Mouse (Mus musculus): ENCODE measurements around the gene Cenpx. TPM values are rescaled to one million over a fixed set of nuclear protein-coding genes. Genes with fewer than 3 reads are reported as not detected.

Gene Cenpx
- polyA plus RNA-seq, 1 experiment, result 109 TPM

GRCm38 (mm10) chr11:120714546-120714945 is 1.0 kb upstream of the Cenpx start:
- H3K4me1 ChIP-seq (ENCODE audit: control insufficient read depth, insufficient read depth, low read length), result peaks cover 5% of the 10 kb centered on the region

GRCm38 (mm10) chr11:120712771-120713568 is 568 bp downstream of the Cenpx start:
- Histone ChIP-seq H3K27ac (ENCODE audit: insufficient read depth, low read depth, low read length) (peak overlapping the region; percentile 14), H3K4me3 (ENCODE audit: insufficient read depth, low read length) (peak overlapping the region; percentile 65), H3K4me1 (ENCODE audit: control insufficient read depth, insufficient read depth, low read length) (peaks cover 5% of the 10 kb centered on the region)
- TF ChIP-seq CTCF (IDR thresholded peaks at IDR 0.05; ENCODE audit: low read depth, low read length), result peak; percentile 65
- TF ChIP-seq POLR2A (IDR thresholded peaks at IDR 0.05; ENCODE audit: borderline replicate concordance, low read depth, low read length), result no peak

More at GRCm38 (mm10) chr11:120714546-120714945, 1.0 kb upstream of the Cenpx start:
- H3K27ac ChIP-seq (ENCODE audit: insufficient read depth, low read depth, low read length), result no peak overlapping the region
- TF ChIP-seq POLR2A (IDR thresholded peaks at IDR 0.05; ENCODE audit: borderline replicate concordance, low read depth, low read length) (no peak), CTCF (IDR thresholded peaks at IDR 0.05; ENCODE audit: low read depth, low read length) (no peak)
- peak overlapping the region; percentile 70 for H3K4me3 ChIP-seq (ENCODE audit: insufficient read depth, low read length)

DNA sequence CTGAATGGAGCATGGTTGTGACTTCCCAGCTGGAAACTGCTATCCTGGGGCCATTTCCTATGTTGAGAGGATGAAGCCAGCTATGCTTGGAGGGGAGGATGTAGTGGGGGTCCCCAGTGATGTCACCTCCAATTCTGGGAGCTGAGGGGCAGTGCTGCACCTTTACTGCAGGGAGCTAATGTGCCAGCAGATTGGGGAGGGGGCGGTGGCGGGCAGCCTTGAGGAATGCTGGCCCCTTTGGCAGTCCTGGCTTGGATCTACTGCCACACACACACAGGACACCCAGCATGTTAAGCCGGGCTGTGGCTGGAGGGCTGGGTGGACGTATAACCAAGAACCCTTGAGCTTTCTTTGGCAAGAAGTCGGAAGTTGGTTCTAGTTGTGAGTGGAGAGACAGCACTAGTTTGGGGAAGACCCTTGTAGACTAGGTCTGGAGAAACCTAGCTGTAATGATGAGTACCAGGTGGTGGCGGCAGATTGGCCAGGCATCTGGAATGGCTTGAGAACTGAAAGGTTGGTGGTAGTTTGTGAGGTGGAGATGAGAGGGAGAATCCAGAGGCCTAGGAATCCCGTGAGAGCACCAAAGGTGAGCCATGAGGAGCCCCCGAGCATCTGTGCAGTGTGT is 1.4 kb downstream of the Cenpx start:
- H3K4me1 ChIP-seq (ENCODE audit: control insufficient read depth, insufficient read depth, low read length), result peaks cover 5% of the 10 kb centered on the region
- no peak for TF ChIP-seq CTCF (IDR thresholded peaks at IDR 0.05; ENCODE audit: low read depth, low read length)
- no peak for TF ChIP-seq POLR2A (IDR thresholded peaks at IDR 0.05; ENCODE audit: borderline replicate concordance, low read depth, low read length)
- no peak overlapping the region for H3K4me3 ChIP-seq (ENCODE audit: insufficient read depth, low read length)
- no peak overlapping the region for H3K27ac ChIP-seq (ENCODE audit: insufficient read depth, low read depth, low read length)

- H3K27ac ChIP-seq (ENCODE audit: insufficient read depth, low read depth, low read length), result no peak overlapping the region
- no peak for TF ChIP-seq POLR2A (IDR thresholded peaks at IDR 0.05; ENCODE audit: borderline replicate concordance, low read depth, low read length)
- no peak for TF ChIP-seq CTCF (IDR thresholded peaks at IDR 0.05; ENCODE audit: low read depth, low read length)
- peaks cover 5% of the 10 kb centered on the region for H3K4me1 ChIP-seq (ENCODE audit: control insufficient read depth, insufficient read depth, low read length)
- H3K4me3 ChIP-seq (ENCODE audit: insufficient read depth, low read length), result no peak overlapping the region
Observed at GRCm38 (mm10) chr11:120710672-120711071, 2.9 kb downstream of the Cenpx start.

DNA sequence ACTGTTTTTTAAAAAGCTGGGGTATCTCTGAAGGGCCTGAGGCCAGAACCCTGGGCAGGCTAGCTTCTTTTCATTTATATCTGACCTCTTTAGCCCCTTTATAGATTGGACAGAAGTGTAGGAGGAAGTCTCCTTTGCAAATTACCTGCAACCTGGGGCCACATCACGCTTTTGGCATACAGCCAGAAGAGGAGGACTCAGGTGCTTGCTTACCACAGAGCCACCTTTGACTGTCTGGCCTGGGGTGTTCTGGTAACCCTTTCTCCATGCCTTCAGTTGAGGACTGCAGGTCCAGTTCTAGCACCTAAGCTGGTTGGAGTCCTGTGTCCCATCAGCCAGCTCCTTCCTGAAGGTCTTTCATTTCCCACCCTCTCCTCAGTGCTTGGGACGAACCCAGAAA is 4.0 kb downstream of the Cenpx start:
- TF ChIP-seq CTCF (IDR thresholded peaks at IDR 0.05; ENCODE audit: low read depth, low read length) (no peak), POLR2A (IDR thresholded peaks at IDR 0.05; ENCODE audit: borderline replicate concordance, low read depth, low read length) (no peak)
- H3K27ac ChIP-seq (ENCODE audit: insufficient read depth, low read depth, low read length), result no peak overlapping the region
- peaks cover 8% of the 10 kb centered on the region for H3K4me1 ChIP-seq (ENCODE audit: control insufficient read depth, insufficient read depth, low read length)
- no peak overlapping the region for H3K4me3 ChIP-seq (ENCODE audit: insufficient read depth, low read length)

DNA sequence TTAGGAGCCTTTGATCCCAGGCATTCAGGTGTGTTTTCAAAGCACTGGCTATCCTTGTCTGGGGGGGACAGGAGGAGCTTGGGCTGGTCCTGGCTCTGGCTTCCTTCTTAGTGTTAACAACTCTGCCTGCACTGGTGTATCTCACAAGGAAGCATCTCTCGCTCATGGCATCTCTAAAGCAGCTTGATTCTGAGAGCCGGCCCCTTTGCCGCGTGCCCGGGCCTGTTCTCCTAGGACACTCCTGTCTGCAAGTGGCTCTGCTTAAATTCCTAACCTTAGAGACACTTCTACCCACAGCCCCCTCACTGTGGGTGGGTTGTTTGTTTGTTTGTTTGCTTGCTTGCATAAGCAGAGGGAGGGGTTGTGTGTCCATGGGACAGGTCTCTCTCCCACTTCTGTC is 5.6 kb downstream of the Cenpx start:
- Histone ChIP-seq H3K4me1 (ENCODE audit: control insufficient read depth, insufficient read depth, low read length) (peaks cover 10% of the 10 kb centered on the region), H3K4me3 (ENCODE audit: insufficient read depth, low read length) (no peak overlapping the region), H3K27ac (ENCODE audit: insufficient read depth, low read depth, low read length) (no peak overlapping the region)
- no peak for TF ChIP-seq POLR2A (IDR thresholded peaks at IDR 0.05; ENCODE audit: borderline replicate concordance, low read depth, low read length)
- no peak for TF ChIP-seq CTCF (IDR thresholded peaks at IDR 0.05; ENCODE audit: low read depth, low read length)

- TF ChIP-seq CTCF (IDR thresholded peaks at IDR 0.05; ENCODE audit: low read depth, low read length) (no peak), POLR2A (IDR thresholded peaks at IDR 0.05; ENCODE audit: borderline replicate concordance, low read depth, low read length) (no peak)
- peaks cover 10% of the 10 kb centered on the region for H3K4me1 ChIP-seq (ENCODE audit: control insufficient read depth, insufficient read depth, low read length)
- H3K27ac ChIP-seq (ENCODE audit: insufficient read depth, low read depth, low read length), result no peak overlapping the region
- H3K4me3 ChIP-seq (ENCODE audit: insufficient read depth, low read length), result no peak overlapping the region
Observed at GRCm38 (mm10) chr11:120707225-120707624, 6.3 kb downstream of the Cenpx start.

DNA sequence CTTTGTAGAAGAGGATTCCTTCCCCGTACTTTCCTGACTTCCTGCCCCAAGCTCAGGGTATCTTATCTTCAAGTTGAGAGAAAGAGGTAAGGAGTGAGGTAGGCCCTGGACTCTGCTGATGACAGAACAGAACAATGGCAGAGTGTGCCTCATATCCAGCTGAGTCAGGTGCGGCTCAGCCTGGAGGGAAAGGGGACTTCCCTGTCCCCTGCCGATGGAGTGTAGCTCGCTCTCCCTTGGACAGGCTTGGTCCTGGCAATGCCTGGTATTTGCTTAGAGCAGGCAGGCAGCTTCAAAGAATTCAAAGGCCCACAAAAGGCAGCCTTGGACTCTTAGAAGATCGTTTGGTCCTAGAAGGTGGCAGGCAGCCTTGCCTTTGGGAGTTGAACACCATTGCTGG is 7.4 kb downstream of the Cenpx start:
- Histone ChIP-seq H3K27ac (ENCODE audit: insufficient read depth, low read depth, low read length) (no peak overlapping the region), H3K4me1 (ENCODE audit: control insufficient read depth, insufficient read depth, low read length) (peaks cover 10% of the 10 kb centered on the region), H3K4me3 (ENCODE audit: insufficient read depth, low read length) (no peak overlapping the region)
- TF ChIP-seq CTCF (IDR thresholded peaks at IDR 0.05; ENCODE audit: low read depth, low read length) (no peak), POLR2A (IDR thresholded peaks at IDR 0.05; ENCODE audit: borderline replicate concordance, low read depth, low read length) (no peak)

- TF ChIP-seq CTCF (IDR thresholded peaks at IDR 0.05; ENCODE audit: low read depth, low read length), result no peak
- no peak for TF ChIP-seq POLR2A (IDR thresholded peaks at IDR 0.05; ENCODE audit: borderline replicate concordance, low read depth, low read length)
- Histone ChIP-seq H3K4me3 (ENCODE audit: insufficient read depth, low read length) (no peak overlapping the region), H3K27ac (ENCODE audit: insufficient read depth, low read depth, low read length) (no peak overlapping the region), H3K4me1 (ENCODE audit: control insufficient read depth, insufficient read depth, low read length) (peaks cover 14% of the 10 kb centered on the region)
Observed at GRCm38 (mm10) chr11:120704486-120705325, 8.8 kb downstream of the Cenpx start.

Data from bone marrow macrophage, adult 2 months (primary cell).